Mouse (Mus musculus) heart, postnatal 0 days (tissue): ENCODE measurements around the gene Inpp5d. TPM values are rescaled to one million over a fixed set of nuclear protein-coding genes. Genes with fewer than 3 reads are reported as not detected.

ENCODE experiments used
- ATAC-seq: fragments of 200-750 bp; cut with Nextera tagmentation; 2 replicates; pipeline ENCODE4 v1.8.0; 2017; ENCODE audit warnings: low read depth, moderate number of reproducible peaks, moderate library complexity; ENCODE audit not compliant: insufficient read depth
- DNase-seq: peaks from one replicate; pipeline ENCODE4 v3.0.0-alpha.2; 2016; ENCODE audit warnings: low spot score
- H3K27ac ChIP-seq: fragments of 300-500 bp; sonication (generic); 2 replicates; pipeline ENCODE4 v1.5.1; 2014; ENCODE audit warnings: low read depth, mild to moderate bottlenecking
- H3K27me3 ChIP-seq: fragments of 300-500 bp; sonication (generic); 2 replicates; pipeline ENCODE4 v1.6.1; 2014; ENCODE audit warnings: low read length, mixed read lengths; ENCODE audit not compliant: control insufficient read depth, insufficient read depth
- H3K36me3 ChIP-seq: fragments of 300-500 bp; sonication (generic); replicated peaks from 2 replicates; pipeline ENCODE4 v1.6.1; 2014; ENCODE audit warnings: low read length, mixed read lengths; ENCODE audit not compliant: control insufficient read depth, insufficient read depth
- H3K4me1 ChIP-seq: fragments of 300-500 bp; sonication (generic); 2 replicates; pipeline ENCODE4 v1.6.1; 2014; ENCODE audit warnings: antibody characterized with exemption; ENCODE audit not compliant: control insufficient read depth, insufficient read depth
- H3K4me2 ChIP-seq: fragments of 300-500 bp; sonication (generic); 2 replicates; pipeline ENCODE4 v1.6.1; 2014; ENCODE audit warnings: low read depth, mild to moderate bottlenecking, low read length, moderate library complexity
- H3K4me3 ChIP-seq: fragments of 300-500 bp; sonication (generic); 2 replicates; pipeline ENCODE4 v1.5.1; 2014; ENCODE audit warnings: low read depth, low read length
- H3K9ac ChIP-seq: fragments of 300-500 bp; sonication (generic); replicated peaks from 2 replicates; pipeline ENCODE4 v1.6.1; 2014; ENCODE audit warnings: low read depth, low read length, mixed read lengths
- H3K9me3 ChIP-seq: fragments of 300-500 bp; sonication (generic); replicated peaks from 2 replicates; pipeline ENCODE4 v1.6.1; 2016; ENCODE audit warnings: low read length; ENCODE audit not compliant: control insufficient read depth
- CTCF ChIP-seq: IDR thresholded peaks from 2 replicates; pipeline ENCODE4 v1.5.1; 2016; ENCODE audit warnings: antibody characterized with exemption, control low read depth, low read depth
- EP300 ChIP-seq: IDR thresholded peaks from 2 replicates; pipeline ENCODE4 v1.6.1; 2016; ENCODE audit warnings: antibody characterized with exemption, low read depth
- WGBS: fragments of 180-500 bp; shearing (Covaris S2); extraction: QIAGEN DNeasy Blood & Tissue Kit; methylation state at CpG from one replicate; pipeline ENCODE4 v1.1.7; 2014; 5-methylcytosine and 5-hydroxymethylcytosine counted together
- polyA plus RNA-seq: library from polyadenylated mRNA; unstranded; fragments of >200 nt; fragmentation: Nextera tagmentation; extraction: Ambion mirVana; gene quantifications from 2 replicates; pipeline ENCODE4 v1.2.1, GENCODE M21; 2015
- total RNA-seq: library from RNA; depleted of rRNA; stranded (reverse); fragments of >200 nt; gene quantifications from 2 replicates; pipeline ENCODE4 v1.2.3, GENCODE M21; 2014; ENCODE audit warnings: low replicate concordance

The Inpp5d gene
- total and polyA plus RNA-seq, 2 experiments from 2014 or later: 5.0 to 66.4 TPM

DNA sequence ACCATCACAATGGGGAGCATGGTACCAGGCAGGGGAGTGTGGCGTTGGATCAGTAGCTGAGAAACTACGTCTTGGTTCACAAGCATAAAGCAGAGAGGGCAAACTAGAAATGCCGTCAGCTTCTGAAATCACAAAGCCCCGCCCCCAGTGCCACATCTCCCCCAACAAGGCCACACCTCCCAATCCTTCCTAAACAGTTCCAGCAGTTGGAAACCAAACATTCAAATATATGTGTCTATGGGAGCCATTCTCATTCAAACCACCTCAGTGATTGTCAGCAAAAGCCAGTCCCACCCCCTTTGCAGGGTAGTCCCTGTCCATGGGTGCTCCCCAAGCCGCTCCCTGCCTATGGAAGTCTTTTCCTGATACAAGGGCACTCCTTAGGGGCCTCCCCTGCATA is 64.0 kb downstream of the Inpp5d start:
- Histone ChIP-seq H3K36me3 (peaks cover 8% of the 10 kb centered on the region; the same call in 1 of the 2 replicates), H3K9me3 (no peaks in the 10 kb centered on the region), H3K4me2 (no peak overlapping the region), H3K4me1 (no peaks in the 10 kb centered on the region), H3K4me3 (no peak overlapping the region), H3K27ac (no peak overlapping the region), H3K9ac (no peak overlapping the region), H3K27me3 (no peaks in the 10 kb centered on the region)
- ATAC-seq (no peak), DNase-seq (no peak)
- WGBS: 85% methylated on average over 5 of the region's 5 CpGs
- no peak for TF ChIP-seq EP300
- no peak for TF ChIP-seq CTCF

DNA sequence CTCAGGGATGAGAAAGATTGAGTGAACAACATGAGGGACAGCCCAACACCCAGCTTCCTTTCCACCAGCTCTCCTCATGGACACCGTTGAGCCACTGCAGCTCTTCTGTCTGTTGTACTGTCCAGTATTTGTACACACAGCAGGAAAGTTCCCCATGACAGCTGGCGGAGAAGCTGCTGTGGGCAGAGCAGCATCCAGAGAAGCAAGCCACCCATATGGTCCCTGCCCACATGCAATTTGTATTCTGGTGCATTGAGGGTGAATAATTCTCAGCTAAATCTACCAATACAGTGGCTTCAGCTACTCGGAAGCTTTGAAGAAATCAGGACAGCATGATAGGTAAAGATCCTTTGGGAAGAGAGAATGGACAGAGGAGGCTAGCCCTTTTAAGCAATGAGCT is 64.7 kb downstream of the Inpp5d start:
- no peak for ATAC-seq
- Histone ChIP-seq H3K36me3 (peaks cover 8% of the 10 kb centered on the region; the same call in 1 of the 2 replicates), H3K4me1 (no peaks in the 10 kb centered on the region), H3K27ac (no peak overlapping the region), H3K9ac (no peak overlapping the region), H3K4me3 (no peak overlapping the region), H3K4me2 (no peak overlapping the region), H3K9me3 (no peaks in the 10 kb centered on the region), H3K27me3 (no peaks in the 10 kb centered on the region)
- no peak for DNase-seq
- TF ChIP-seq EP300 (no peak), CTCF (no peak)
- 83% methylated on average over 3 of the region's 3 CpGs for WGBS

DNA sequence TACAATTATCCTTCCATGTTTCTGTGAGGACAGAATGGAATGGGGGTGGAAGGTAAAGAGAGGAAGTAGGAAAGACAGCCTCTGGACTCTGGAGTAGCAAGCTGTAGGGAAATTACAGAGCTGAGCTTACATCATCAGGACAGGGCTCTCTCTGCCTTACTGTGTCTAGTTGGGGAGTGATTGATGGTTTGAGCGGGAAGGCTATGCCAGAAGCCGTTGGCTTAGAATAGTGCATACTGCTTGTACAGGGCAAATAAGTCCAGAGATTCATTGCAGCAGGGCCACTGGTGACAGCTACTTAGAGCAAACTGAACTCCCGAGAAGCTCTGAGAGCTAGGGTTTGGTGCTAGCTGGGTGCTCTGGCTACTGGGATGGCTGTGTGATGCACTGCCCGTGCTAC is 66.2 kb downstream of the Inpp5d start:
- no peak for ATAC-seq
- WGBS: 63% methylated on average over 4 of the region's 4 CpGs
- Histone ChIP-seq H3K36me3 (peaks cover 8% of the 10 kb centered on the region; the same call in 1 of the 2 replicates), H3K27me3 (no peaks in the 10 kb centered on the region), H3K9ac (no peak overlapping the region), H3K4me1 (no peaks in the 10 kb centered on the region), H3K27ac (no peak overlapping the region), H3K9me3 (no peaks in the 10 kb centered on the region), H3K4me3 (no peak overlapping the region), H3K4me2 (no peak overlapping the region)
- TF ChIP-seq EP300 (no peak), CTCF (no peak)
- no peak for DNase-seq

DNA sequence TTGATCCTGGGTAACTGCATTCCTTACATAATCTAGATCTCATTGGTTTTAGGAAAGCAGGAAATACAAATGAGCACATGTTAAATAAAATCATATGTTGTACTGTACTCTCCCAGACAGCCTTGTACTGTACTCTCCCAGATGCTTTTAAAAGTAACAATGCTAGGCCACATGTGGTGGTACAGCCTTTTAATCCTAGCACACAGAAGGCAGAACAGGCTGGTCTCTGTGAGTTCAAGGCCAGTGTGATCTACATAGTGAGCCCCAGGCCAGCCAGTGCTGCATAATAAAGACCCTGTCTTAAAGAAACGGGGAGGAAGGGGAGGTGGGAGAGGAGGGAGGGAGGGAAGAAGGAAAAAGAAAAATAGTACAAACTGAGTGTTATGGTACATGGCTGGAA is 66.9 kb downstream of the Inpp5d start:
- WGBS: 44% methylated on average over 1 of the region's 1 CpGs
- DNase-seq: no peak
- no peak overlapping the region for H3K4me3 ChIP-seq
- H3K27me3 ChIP-seq: no peaks in the 10 kb centered on the region
- no peaks in the 10 kb centered on the region for H3K4me1 ChIP-seq
- no peak overlapping the region for H3K4me2 ChIP-seq
- H3K9ac ChIP-seq: no peak overlapping the region
- H3K9me3 ChIP-seq: no peaks in the 10 kb centered on the region
- peaks cover 8% of the 10 kb centered on the region; the same call in 1 of the 2 replicates for H3K36me3 ChIP-seq
- no peak for ATAC-seq
- no peak overlapping the region for H3K27ac ChIP-seq
- TF ChIP-seq EP300 (no peak), CTCF (no peak)

DNA sequence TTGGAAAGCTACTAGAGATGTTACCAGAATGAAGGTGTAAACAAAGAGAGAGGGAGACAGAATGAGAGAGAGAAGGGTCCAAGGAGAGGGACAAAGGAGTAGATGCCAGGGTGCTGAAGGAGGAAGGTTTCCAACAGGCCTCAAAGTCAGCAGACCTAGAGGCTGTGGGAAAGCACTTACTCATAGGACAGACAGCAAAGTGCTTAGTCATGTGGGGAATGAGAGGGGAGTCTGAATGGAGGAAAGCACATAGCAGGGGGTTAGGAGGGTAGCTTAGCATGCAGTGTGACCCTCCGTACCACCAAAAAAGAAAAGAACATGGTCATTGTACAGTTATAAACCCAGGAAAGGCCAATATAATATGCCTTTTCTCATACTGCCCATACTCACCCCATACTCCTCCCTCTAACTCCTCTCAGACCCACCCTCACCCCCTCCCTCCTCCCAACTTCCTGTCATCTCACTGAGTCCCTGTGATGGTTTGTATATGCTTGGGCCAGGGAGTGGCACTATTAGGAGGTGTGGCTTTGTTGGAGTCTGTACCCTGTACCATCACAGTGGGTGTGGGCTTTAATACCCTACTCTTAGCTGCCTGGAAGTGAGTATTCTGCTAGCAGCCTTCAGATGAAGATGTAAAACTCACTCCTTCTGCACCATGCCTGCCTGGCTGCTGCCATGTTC is 69.7 kb downstream of the Inpp5d start:
- Histone ChIP-seq H3K4me2 (no peak overlapping the region), H3K9me3 (no peaks in the 10 kb centered on the region), H3K27me3 (no peaks in the 10 kb centered on the region), H3K36me3 (no peaks in the 10 kb centered on the region; the same call in 1 of the 2 replicates), H3K4me3 (no peak overlapping the region), H3K9ac (no peak overlapping the region), H3K27ac (no peak overlapping the region), H3K4me1 (no peaks in the 10 kb centered on the region)
- DNase-seq: no peak
- TF ChIP-seq EP300 (no peak), CTCF (no peak)
- ATAC-seq: no peak
- WGBS: 92% methylated on average over 1 of the region's 1 CpGs

DNA sequence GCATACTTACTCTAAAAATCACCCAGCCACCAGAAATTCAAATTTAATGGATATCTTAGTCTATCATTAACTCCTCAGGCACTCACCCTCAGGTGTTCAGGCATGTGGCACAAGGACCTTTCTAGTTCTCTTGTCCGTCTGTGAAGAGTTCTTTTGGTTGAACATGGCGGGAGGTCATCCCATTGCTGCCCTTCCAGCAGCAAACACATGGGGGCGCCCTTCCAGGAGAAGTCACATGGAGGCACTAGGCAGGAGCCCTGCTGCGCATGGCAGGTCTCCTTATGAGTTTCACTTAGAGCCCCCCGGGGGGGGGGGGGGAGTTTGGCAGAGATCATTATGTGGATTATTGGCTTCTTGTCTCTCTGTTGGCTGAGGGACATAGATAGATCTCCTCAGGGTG is 76.2 kb downstream of the Inpp5d start:
- no peak for TF ChIP-seq CTCF
- TF ChIP-seq EP300: no peak
- no peak overlapping the region for H3K4me3 ChIP-seq
- DNase-seq: no peak

More for the DNA sequence above, 76.2 kb downstream of the Inpp5d start:
- no peak overlapping the region for H3K4me2 ChIP-seq
- WGBS: 78% methylated on average over 5 of the region's 5 CpGs
- H3K27ac ChIP-seq: no peak overlapping the region
- no peaks in the 10 kb centered on the region for H3K27me3 ChIP-seq
- H3K9ac ChIP-seq: no peak overlapping the region
- H3K9me3 ChIP-seq: no peaks in the 10 kb centered on the region
- ATAC-seq: no peak
- H3K36me3 ChIP-seq: no peaks in the 10 kb centered on the region; the same call in 1 of the 2 replicates
- peaks cover 10% of the 10 kb centered on the region for H3K4me1 ChIP-seq
